10 mouse cellular contexts compared by ENCODE assay signal in the genomic region with DNA sequence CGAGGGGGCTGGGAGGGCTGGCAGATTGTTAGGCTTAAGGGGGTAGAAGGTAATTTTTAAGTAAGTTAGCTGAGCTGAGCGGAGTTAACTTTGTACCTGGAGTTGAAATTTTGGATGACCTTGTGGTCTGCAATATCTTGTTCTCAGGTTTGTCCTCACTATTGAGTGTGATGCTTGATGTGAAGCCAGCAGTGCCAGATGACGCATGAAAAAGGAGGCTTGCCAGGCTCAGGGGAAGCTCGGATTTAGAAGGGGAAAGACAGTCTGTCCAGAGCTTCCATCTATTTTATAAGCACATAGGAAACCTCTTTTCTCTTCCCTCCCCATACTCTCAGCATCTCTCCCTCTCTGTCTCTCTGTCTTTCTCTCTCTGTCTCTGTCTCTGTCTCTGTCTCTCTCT.
DNase-seq lines count a peak whose midpoint lies in the region; ATAC-seq lines count a peak whose summit lies in the region.
"Had no signal": no experiment of that assay in that cellular context is flagged by ENCODE, and none has a peak within 500 bp of the region (broad histone marks: within the 10 kb centered on the region; RNA-seq: fewer than 3 reads in every experiment).

No protein-coding gene starts in this region.

- DNase-seq in cerebellum, adult 11-12 months: peak; percentile 66
- peak; percentile 42 to 45 for DNase-seq in left cerebral cortex, adult 18-20 months (ENCODE audit: low spot score in 2 of 2)
- no peak for DNase-seq in left cerebral cortex, adult 11 months (ENCODE audit: low spot score)
- peak; percentile 50 to 63 for DNase-seq in adrenal gland, postnatal 36 days
- DNase-seq in cerebellum, adult 9-11 months: peak; percentile 72
- DNase-seq: liver, postnatal 0 days had no signal

- ATAC-seq in cerebellum, adult (ENCODE audit: insufficient number of reproducible peaks, low FRiP score, low TSS enrichment): no peak
- ATAC-seq in megakaryocyte, adult 5-6 weeks (ENCODE audit: poor library complexity, severe bottlenecking): no peak
- no peak for ATAC-seq in inflammation-experienced regulatory T-cells, adult 6 months
- ATAC-seq: intestine, embryonic 16.5 days; liver, postnatal 0 days had no signal
